Comparison of ENCODE assay signal across 7 mouse cellular contexts in genomic region chr11:117117321-117117720, GRCm38 (mm10). TPM values are rescaled to one million over a fixed set of nuclear protein-coding genes. Genes with fewer than 3 reads are reported as not detected.
A peak's percentile ranks its signal among the peaks of the same experiment; 100 is the strongest.
DNase-seq lines count a peak whose midpoint lies in the region; ATAC-seq and TF ChIP-seq lines count a peak whose summit lies in the region.

No protein-coding gene starts in this region.

- peak overlapping the region; percentile 81 for H3K4me2 ChIP-seq in kidney, embryonic 15.5 days
- H3K4me2 ChIP-seq in embryonic facial prominence, embryonic 11.5 days (ENCODE audit: low read depth, low read length): peak overlapping the region; percentile 1; the same call in 1 of the 2 replicates
- peak overlapping the region; percentile 75 for H3K4me2 ChIP-seq in hindbrain, embryonic 14.5 days (replicated peaks)
- H3K4me2 ChIP-seq in myocyte (ENCODE audit: low read depth): peak overlapping the region; percentile 75

- H3K79me2 ChIP-seq in myocyte (ENCODE audit: control insufficient read depth, insufficient read depth): peaks cover 64% of the 10 kb centered on the region

- H3K9me3 ChIP-seq in kidney, embryonic 15.5 days (replicated peaks): no peaks in the 10 kb centered on the region
- H3K9me3 ChIP-seq in embryonic facial prominence, embryonic 11.5 days (replicated peaks; ENCODE audit: control insufficient read depth, low read length): no peaks in the 10 kb centered on the region
- H3K9me3 ChIP-seq in hindbrain, embryonic 14.5 days (ENCODE audit: control insufficient read depth, low read length): no peaks in the 10 kb centered on the region

- no peak for TF ChIP-seq POLR2A in myocyte (IDR thresholded peaks at IDR 0.05; ENCODE audit: insufficient read length, low read depth)

- DNase-seq in kidney, postnatal 14 days: no peak
- DNase-seq in embryonic facial prominence, embryonic 11.5 days (ENCODE audit: low spot score): no peak
- DNase-seq in hindbrain, embryonic 14.5 days (ENCODE audit: low spot score): no peak
- no peak for DNase-seq in layer of hippocampus, postnatal 14 days (ENCODE audit: low spot score in 2 of 2)

- peaks cover 15% of the 10 kb centered on the region; the same call in 1 of the 2 replicates for H3K36me3 ChIP-seq in kidney, embryonic 15.5 days
- H3K36me3 ChIP-seq in embryonic facial prominence, embryonic 11.5 days (replicated peaks; ENCODE audit: control insufficient read depth, insufficient read depth, low read depth, low read length): no peaks in the 10 kb centered on the region; the same call in 1 of the 2 replicates
- peaks cover 9% of the 10 kb centered on the region for H3K36me3 ChIP-seq in hindbrain, embryonic 14.5 days (replicated peaks; ENCODE audit: control insufficient read depth, insufficient read depth)
- H3K36me3 ChIP-seq in myocyte (ENCODE audit: control insufficient read depth, insufficient read depth): no peaks in the 10 kb centered on the region

- peak overlapping the region; percentile 91 for H3K4me3 ChIP-seq in kidney, embryonic 15.5 days (replicated peaks)
- H3K4me3 ChIP-seq in embryonic facial prominence, embryonic 11.5 days (ENCODE audit: low read depth, low read length): no peak overlapping the region
- H3K4me3 ChIP-seq in hindbrain, embryonic 14.5 days (replicated peaks; ENCODE audit: low read length): no peak overlapping the region
- peak overlapping the region; percentile 49 for H3K4me3 ChIP-seq in myocyte

- no peak overlapping the region for H3K9ac ChIP-seq in kidney, embryonic 15.5 days
- H3K9ac ChIP-seq in embryonic facial prominence, embryonic 11.5 days (replicated peaks; ENCODE audit: low read length): no peak overlapping the region
- H3K9ac ChIP-seq in hindbrain, embryonic 14.5 days: peak overlapping the region; percentile 28; the same call in 1 of the 2 replicates

- no peak overlapping the region for H3ac ChIP-seq in myocyte (ENCODE audit: control insufficient read depth, insufficient read length)

- peaks cover 74% of the 10 kb centered on the region for H3K4me1 ChIP-seq in kidney, embryonic 15.5 days
- H3K4me1 ChIP-seq in embryonic facial prominence, embryonic 11.5 days (ENCODE audit: control insufficient read depth, insufficient read depth, low read length): peaks cover 20% of the 10 kb centered on the region
- H3K4me1 ChIP-seq in hindbrain, embryonic 14.5 days (replicated peaks; ENCODE audit: control insufficient read depth, insufficient read depth, low read length): peaks cover 61% of the 10 kb centered on the region

- H3K27ac ChIP-seq in kidney, embryonic 15.5 days: peak overlapping the region; percentile 99
- H3K27ac ChIP-seq in embryonic facial prominence, embryonic 11.5 days (replicated peaks; ENCODE audit: low read depth, low read length): no peak overlapping the region
- peak overlapping the region; percentile 33; the same call in 1 of the 2 replicates for H3K27ac ChIP-seq in hindbrain, embryonic 14.5 days

- ATAC-seq in kidney, embryonic 15.5 days (replicated peaks; ENCODE audit: low FRiP score): no peak
- ATAC-seq in embryonic facial prominence, embryonic 11.5 days (replicated peaks; ENCODE audit: insufficient number of reproducible peaks, low FRiP score, low TSS enrichment, low read depth): no peak
- no peak for ATAC-seq in hindbrain, embryonic 14.5 days (ENCODE audit: low FRiP score)
- no peak for ATAC-seq in megakaryocyte, adult 5-6 weeks (ENCODE audit: poor library complexity, severe bottlenecking)

- 25% methylated on average over 18 of the region's 18 CpGs for WGBS in kidney, embryonic 15.5 days
- WGBS in embryonic facial prominence, embryonic 11.5 days: 69% methylated on average over 18 of the region's 18 CpGs
- 53% methylated on average over 18 of the region's 18 CpGs for WGBS in hindbrain, embryonic 14.5 days

- no peaks in the 10 kb centered on the region for H3K27me3 ChIP-seq in kidney, embryonic 15.5 days
- H3K27me3 ChIP-seq in embryonic facial prominence, embryonic 11.5 days (ENCODE audit: control insufficient read depth, insufficient read depth, low read length): no peaks in the 10 kb centered on the region
- H3K27me3 ChIP-seq in hindbrain, embryonic 14.5 days (ENCODE audit: control insufficient read depth, insufficient read depth, low read length): no peaks in the 10 kb centered on the region
- H3K27me3 ChIP-seq in myocyte (ENCODE audit: control insufficient read depth, insufficient read depth, insufficient read length): no peaks in the 10 kb centered on the region

TF ChIP-seq in myocyte, 11 proteins besides CTCF, POLR2A, EP300 and RAD21:
- TF ChIP-seq TCF3 (IDR thresholded peaks at IDR 0.05; ENCODE audit: insufficient read length, low read depth) (no peak), SRF (IDR thresholded peaks at IDR 0.05; ENCODE audit: control insufficient read depth, insufficient read length, low read depth) (no peak), MAX (IDR thresholded peaks at IDR 0.05; ENCODE audit: low read depth) (no peak), USF1 (IDR thresholded peaks at IDR 0.05; ENCODE audit: low read depth) (no peak), CEBPB (IDR thresholded peaks at IDR 0.05; ENCODE audit: insufficient read depth, poor library complexity, severe bottlenecking) (no peak), MYOD1 (IDR thresholded peaks at IDR 0.05; ENCODE audit: control insufficient read depth in 1 of 3, insufficient read length in 2 of 3, low read depth in 2 of 3) (no peak), POLR2AphosphoS2 (IDR thresholded peaks at IDR 0.05; ENCODE audit: insufficient read length, low read depth) (no peak)

RNA-seq across cellular contexts. Expression of gene Sec14l1, which starts 2.4 kb away (rescaled TPM):
- polyA plus RNA-seq in kidney, embryonic 15.5 days (2015; fragmentation: Nextera tagmentation; extraction: Ambion mirVana): 66.5 and 69.0 TPM in 2 replicates
- polyA plus RNA-seq in embryonic facial prominence, embryonic 11.5 days (2014; fragmentation: Nextera tagmentation; extraction: Ambion mirVana): 25.4 and 28.3 TPM in 2 replicates
- 41.2 and 41.9 TPM in 2 replicates for polyA plus RNA-seq in hindbrain, embryonic 14.5 days (2014; fragmentation: Nextera tagmentation; extraction: Ambion mirVana)
- polyA plus RNA-seq in myocyte (2012; fragmentation: generic; extraction: Trizol): 84.8 TPM
- total RNA-seq in megakaryocyte, adult 5-6 weeks (2015): 24.3 and 29.1 TPM in 2 replicates
- 32.3 and 41.7 TPM in 2 replicates for total RNA-seq in megakaryocyte, adult 5-6 weeks (2017)
- 100 to 1,000 TPM; 171 to 174 TPM for total RNA-seq in layer of hippocampus, postnatal 14 days (2021)

Comparison
In these comparisons a context has a peak if more than half of its experiments do, and no peak if none do; other contexts are left out.
1. H3K4me2 ChIP-seq: peak in every context shown above with its lines; median percentile 81 in kidney, embryonic 15.5 days; 75 in hindbrain, embryonic 14.5 days; 75 in myocyte; 1 in embryonic facial prominence, embryonic 11.5 days.
2. H3K4me3 ChIP-seq: peak in kidney, embryonic 15.5 days (single experiment) and myocyte (single experiment); none in embryonic facial prominence, embryonic 11.5 days (single experiment) and hindbrain, embryonic 14.5 days (single experiment).